Mouse (Mus musculus): Measurements from ENCODE around the gene 2310034G01Rik. TPM values are rescaled to one million over a fixed set of nuclear protein-coding genes. Genes with fewer than 3 reads are reported as not detected.

Gene 2310034G01Rik
- total and polyA plus RNA-seq, 3 experiments: 0.50 to 0.95 TPM; not detected in 1

DNA sequence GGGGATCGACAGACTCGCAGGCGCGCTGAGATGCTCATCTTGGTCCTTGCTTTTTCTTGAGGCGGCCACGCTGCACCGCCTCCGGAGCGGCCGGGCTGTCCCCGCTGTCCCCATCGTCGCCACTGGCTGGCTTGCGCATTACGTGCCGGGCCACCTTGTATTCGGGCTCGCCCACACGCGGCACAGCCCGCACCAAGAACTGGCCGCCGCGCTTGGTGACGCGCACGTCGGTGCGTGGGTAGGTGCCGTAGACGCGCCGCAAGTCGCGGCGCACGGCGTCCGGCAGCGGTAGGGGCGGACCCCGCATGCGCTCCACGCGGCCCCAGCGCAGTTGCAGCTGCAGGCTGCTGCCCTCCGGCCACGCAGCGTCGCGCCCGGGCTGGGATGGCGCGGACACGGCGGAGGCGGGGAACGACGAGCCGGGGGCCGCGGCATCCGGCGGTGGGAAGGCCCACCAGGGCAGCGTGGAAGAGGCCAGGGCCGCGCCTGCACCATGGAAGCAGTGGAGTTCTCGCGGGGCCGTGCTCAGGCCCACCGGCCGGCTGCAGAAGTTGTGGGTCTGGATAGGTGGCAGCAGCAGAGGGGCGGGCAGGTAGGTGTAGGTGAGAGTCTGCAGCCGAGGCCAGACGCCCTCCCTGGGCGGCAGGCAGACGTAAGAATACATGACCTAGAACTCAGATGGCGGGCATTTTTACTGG is 1.2 kb downstream of the 2310034G01Rik start:
- H3K36me3 ChIP-seq (ENCODE audit: control insufficient read depth in 1 of 2, insufficient read depth in 2 of 2, low read length in 2 of 2): peaks cover 0 to 44% of the 10 kb centered on the region in 2 experiments; a peak in 2 of 4 replicates
- H3K27me3 ChIP-seq (ENCODE audit: control insufficient read depth in 1 of 2, insufficient read depth in 2 of 2, low read length in 2 of 2): no peaks in the 10 kb centered on the region
- H3K4me3 ChIP-seq (ENCODE audit: control insufficient read depth in 1 of 2, insufficient read depth in 1 of 2, low read depth in 2 of 2, low read length in 2 of 2): peak overlapping the region; percentile 66 to 84
- peaks cover 21 to 44% of the 10 kb centered on the region in 2 experiments for H3K4me1 ChIP-seq (ENCODE audit: control insufficient read depth in 1 of 2, insufficient read depth in 2 of 2, low read length in 2 of 2)
- TF ChIP-seq POLR2A (IDR thresholded peaks at IDR 0.05; ENCODE audit: control insufficient read depth in 1 of 2, insufficient read depth in 1 of 2, low read depth in 1 of 2, low read length in 2 of 2, poor library complexity in 1 of 2) (peak; percentile 91), MAZ (IDR thresholded peaks at IDR 0.05; ENCODE audit: low read depth, low read length) (no peak), NRF1 (IDR thresholded peaks at IDR 0.05; ENCODE audit: insufficient read depth, low read depth, low read length, poor library complexity, severe bottlenecking) (peak; percentile 76), SMC3 (IDR thresholded peaks at IDR 0.05; ENCODE audit: low read depth, low read length) (no peak), POLR2AphosphoS5 (IDR thresholded peaks at IDR 0.05; ENCODE audit: borderline replicate concordance, low read depth, low read length) (no peak), MYC (IDR thresholded peaks at IDR 0.05; ENCODE audit: low read depth, low read length) (no peak), UBTF (IDR thresholded peaks at IDR 0.05; ENCODE audit: borderline replicate concordance, insufficient read depth, low read depth, low read length) (peak; percentile 59; the same call in 1 of the 2 replicates), ELF1 (IDR thresholded peaks at IDR 0.05; ENCODE audit: low read depth, low read length) (no peak), MEF2A (IDR thresholded peaks at IDR 0.05; ENCODE audit: extremely low read depth, insufficient replicate concordance, low read depth, low read length, poor library complexity, severe bottlenecking) (no peak), CTCF (IDR thresholded peaks at IDR 0.05 in 2 of 3, conservative IDR thresholded peaks at IDR 0.05 in 1 of 3; ENCODE audit: control insufficient read depth in 1 of 3, insufficient read depth in 1 of 3, low read depth in 2 of 3, low read length in 3 of 3, poor library complexity in 1 of 3, severe bottlenecking in 1 of 3) (0 out of 6 replicates have a peak, but pooled peaks of 1 of the 3 experiments have one; percentile 1), EP300 (IDR thresholded peaks at IDR 0.05; ENCODE audit: low read depth in 1 of 2, low read length in 2 of 2) (no peak), MAFK (IDR thresholded peaks at IDR 0.05; ENCODE audit: borderline replicate concordance, low read depth, low read length) (no peak), HCFC1 (IDR thresholded peaks at IDR 0.05; ENCODE audit: low read depth, low read length) (peak; percentile 73), TCF12 (IDR thresholded peaks at IDR 0.05; ENCODE audit: low read depth, low read length) (0 out of 2 replicates have a peak, but pooled peaks have one; percentile 47), ZMIZ1 (IDR thresholded peaks at IDR 0.05; ENCODE audit: low read depth, low read length) (0 out of 2 replicates have a peak, but pooled peaks have one; percentile 37), BHLHE40 (IDR thresholded peaks at IDR 0.05; ENCODE audit: borderline replicate concordance, low read depth, low read length) (no peak), ETS1 (IDR thresholded peaks at IDR 0.05; ENCODE audit: low read depth, low read length) (no peak; the same call in 1 of the 2 replicates), MYB (IDR thresholded peaks at IDR 0.05; ENCODE audit: low read depth, low read length) (0 out of 2 replicates have a peak, but pooled peaks have one; percentile 10), USF1 (IDR thresholded peaks at IDR 0.05; ENCODE audit: low read depth, low read length) (no peak), MXI1 (IDR thresholded peaks at IDR 0.05; ENCODE audit: low read depth, low read length) (peak; percentile 81), GABPA (IDR thresholded peaks at IDR 0.05; ENCODE audit: low read depth, low read length) (no peak), USF2 (IDR thresholded peaks at IDR 0.05; ENCODE audit: borderline replicate concordance in 1 of 2, insufficient read depth in 1 of 2, low read depth in 1 of 2, low read length in 2 of 2) (no peak), NELFE (IDR thresholded peaks at IDR 0.05; ENCODE audit: low read depth, low read length) (peak; percentile 93), SIN3A (IDR thresholded peaks at IDR 0.05; ENCODE audit: low read length) (peak; percentile 66; the same call in 1 of the 2 replicates), POLR2AphosphoS2 (IDR thresholded peaks at IDR 0.05; ENCODE audit: low read length) (peak; percentile 78), MAX (IDR thresholded peaks at IDR 0.05; ENCODE audit: low read length) (peak; percentile 85), JUND (IDR thresholded peaks at IDR 0.05; ENCODE audit: low read depth, low read length) (no peak), RCOR1 (IDR thresholded peaks at IDR 0.05; ENCODE audit: low read depth, low read length) (no peak)
- H3K9ac ChIP-seq (ENCODE audit: control insufficient read depth, low read depth, low read length, poor library complexity, severe bottlenecking): peak overlapping the region; percentile 84
- peak; percentile 93 for DNase-seq (ENCODE audit: low read depth, low spot score)
- peaks cover 8% of the 10 kb centered on the region for H3K79me2 ChIP-seq (ENCODE audit: control insufficient read depth, insufficient read depth, low read length, poor library complexity)
- H3K9me3 ChIP-seq (replicated peaks; ENCODE audit: insufficient read depth, low read length): no peaks in the 10 kb centered on the region
- H3K27ac ChIP-seq (ENCODE audit: control insufficient read depth, low read depth, low read length): peak overlapping the region; percentile 78

All from MEL (cell line).